ENCODE assay signal across 25 mouse cellular contexts in genomic region chr1:170695326-170695725, GRCm38 (mm10). TPM values are rescaled to one million over a fixed set of nuclear protein-coding genes. Genes with fewer than 3 reads are reported as not detected.
DNase-seq lines count a peak whose midpoint lies in the region; ATAC-seq and TF ChIP-seq lines count a peak whose summit lies in the region.
"Had no signal": no experiment of that assay in that cellular context is flagged by ENCODE, and none has a peak within 500 bp of the region (broad histone marks: within the 10 kb centered on the region; RNA-seq: fewer than 3 reads in every experiment).

No protein-coding gene starts in this region.

- intact Hi-C loops in heart, adult 2 months (cut with DNase I), result no loop called here
- intact Hi-C loops in left cerebral cortex, postnatal 10 days (cut with DNase I), result no loop called here

- no peak overlapping the region for H3K4me3 ChIP-seq in heart, adult 2 months
- H3K4me3 ChIP-seq in kidney, embryonic 14.5 days (ENCODE audit: low read length), result no peak overlapping the region
- H3K4me3 ChIP-seq in liver, adult 2 months (ENCODE audit: insufficient read depth, low read depth, low read length), result no peak overlapping the region
- H3K4me3 ChIP-seq in liver, postnatal 0 days (ENCODE audit: low read depth, low read length), result no peak overlapping the region
- H3K4me3 ChIP-seq: embryonic facial prominence, embryonic 13.5 days; forebrain, embryonic 10.5 days; forebrain, embryonic 15.5 days; heart, embryonic 13.5 days; hindbrain, embryonic 12.5 days; liver, embryonic 15.5 days; lung, embryonic 15.5 days; myocyte; neural tube, embryonic 12.5 days had no signal

- peak overlapping the region; percentile 57 for H3K27ac ChIP-seq in heart, adult 2 months
- no peak overlapping the region for H3K27ac ChIP-seq in kidney, embryonic 14.5 days (ENCODE audit: low read depth, low read length)
- peak overlapping the region; percentile 64 for H3K27ac ChIP-seq in liver, adult 2 months (replicated peaks; ENCODE audit: insufficient read depth, low read depth, low read length)
- no peak overlapping the region for H3K27ac ChIP-seq in liver, postnatal 0 days (ENCODE audit: low read depth)
- H3K27ac ChIP-seq: embryonic facial prominence, embryonic 13.5 days; forebrain, embryonic 10.5 days; forebrain, embryonic 15.5 days; heart, embryonic 13.5 days; hindbrain, embryonic 12.5 days; liver, embryonic 15.5 days; lung, embryonic 15.5 days; neural tube, embryonic 12.5 days; stomach, postnatal 0 days had no signal

- H3K9ac ChIP-seq in heart, adult 2 months (ENCODE audit: low read depth, low read length), result no peak overlapping the region
- H3K9ac ChIP-seq in kidney, embryonic 14.5 days (ENCODE audit: low read depth, low read length), result no peak overlapping the region
- H3K9ac ChIP-seq in liver, adult 2 months (ENCODE audit: low read depth, low read length), result no peak overlapping the region
- H3K9ac ChIP-seq in liver, postnatal 0 days (replicated peaks), result no peak overlapping the region
- H3K9ac ChIP-seq: embryonic facial prominence, embryonic 13.5 days; forebrain, embryonic 15.5 days; heart, embryonic 13.5 days; hindbrain, embryonic 12.5 days; liver, embryonic 15.5 days; lung, embryonic 15.5 days; neural tube, embryonic 12.5 days had no signal

- 76% methylated on average over 6 of the region's 6 CpGs for WGBS in heart, adult 2 months
- 56% methylated on average over 6 of the region's 6 CpGs for WGBS in kidney, embryonic 14.5 days
- 38% methylated on average over 6 of the region's 6 CpGs for WGBS in liver, adult 2 months
- WGBS in liver, postnatal 0 days (ENCODE audit: insufficient replicate concordance), result 74% methylated on average over 6 of the region's 6 CpGs

- no peak for DNase-seq in heart, adult 2 months
- DNase-seq in heart, postnatal 4 days, result no peak
- peak; percentile 8 for DNase-seq in kidney, adult 18-20 months
- DNase-seq in liver, adult 2 months (ENCODE audit: extremely low read depth, low read depth, low spot score), result peak; percentile 85
- DNase-seq in liver, postnatal 0 days, result no peak
- DNase-seq in left cerebral cortex, postnatal 10 days (ENCODE audit: extremely low spot score in 1 of 2, low spot score in 2 of 2), result no peak
- DNase-seq: B cell, adult 2 months; cerebellum, adult 9-10 months; left cerebral cortex, postnatal 4 days; liver; thymus, adult 18-20 months; thymus, postnatal 25 days had no signal

- no peak for TF ChIP-seq POLR2A in heart, adult 2 months (IDR thresholded peaks at IDR 0.05; ENCODE audit: insufficient read depth, low read depth, low read length)
- no peak for TF ChIP-seq POLR2A in liver, adult 2 months (IDR thresholded peaks at IDR 0.05; ENCODE audit: extremely low read depth, insufficient read depth, low read length)

- H3K4me1 ChIP-seq in heart, adult 2 months (ENCODE audit: control insufficient read depth, insufficient read depth, low read length), result peaks cover 13% of the 10 kb centered on the region
- no peaks in the 10 kb centered on the region for H3K4me1 ChIP-seq in kidney, embryonic 14.5 days (ENCODE audit: control insufficient read depth, insufficient read depth, low read length)
- peaks cover 36% of the 10 kb centered on the region for H3K4me1 ChIP-seq in liver, adult 2 months (ENCODE audit: control insufficient read depth, insufficient read depth, low read length)
- no peaks in the 10 kb centered on the region for H3K4me1 ChIP-seq in liver, postnatal 0 days (ENCODE audit: insufficient read depth)
- H3K4me1 ChIP-seq: forebrain, embryonic 15.5 days; hindbrain, embryonic 12.5 days; liver, embryonic 15.5 days had no signal

- no peaks in the 10 kb centered on the region for H3K79me2 ChIP-seq in heart, adult 2 months (replicated peaks; ENCODE audit: control insufficient read depth, insufficient read depth, low read length)
- no peaks in the 10 kb centered on the region for H3K79me2 ChIP-seq in liver, adult 2 months (ENCODE audit: control insufficient read depth, insufficient read depth, low read length)

- TF ChIP-seq CTCF in heart, adult 2 months (IDR thresholded peaks at IDR 0.05), result no peak
- no peak for TF ChIP-seq CTCF in liver, adult 2 months (IDR thresholded peaks at IDR 0.05; ENCODE audit: low read depth, low read length)
- no peak for TF ChIP-seq CTCF in liver, postnatal 0 days (IDR thresholded peaks at IDR 0.05; ENCODE audit: low read depth)

- TF ChIP-seq EP300 in heart, adult 2 months (IDR thresholded peaks at IDR 0.05; ENCODE audit: insufficient read depth, low read depth, low read length), result no peak
- TF ChIP-seq EP300 in liver, postnatal 0 days (IDR thresholded peaks at IDR 0.05; ENCODE audit: low read depth), result no peak

- no peaks in the 10 kb centered on the region for H3K27me3 ChIP-seq in heart, adult 2 months (ENCODE audit: control insufficient read depth, insufficient read depth, low read length)
- H3K27me3 ChIP-seq in kidney, embryonic 14.5 days (ENCODE audit: control insufficient read depth, insufficient read depth, low read length), result no peaks in the 10 kb centered on the region
- no peaks in the 10 kb centered on the region for H3K27me3 ChIP-seq in liver, adult 2 months (ENCODE audit: control insufficient read depth, insufficient read depth, low read length)
- no peaks in the 10 kb centered on the region for H3K27me3 ChIP-seq in liver, postnatal 0 days (ENCODE audit: insufficient read depth, low read length)
- H3K27me3 ChIP-seq: embryonic facial prominence, embryonic 13.5 days; forebrain, embryonic 15.5 days; heart, embryonic 13.5 days; hindbrain, embryonic 12.5 days; liver, embryonic 15.5 days; lung, embryonic 15.5 days; neural tube, embryonic 12.5 days had no signal

- ATAC-seq in kidney, embryonic 14.5 days (ENCODE audit: low FRiP score, low TSS enrichment), result no peak
- ATAC-seq in liver, postnatal 0 days, result no peak
- ATAC-seq: activated CD4-positive, CD25-positive, alpha-beta regulatory T cell, adult 4 months; forebrain, embryonic 15.5 days had no signal

- H3K9me3 ChIP-seq in kidney, embryonic 14.5 days (ENCODE audit: control insufficient read depth, low read length), result no peaks in the 10 kb centered on the region
- H3K9me3 ChIP-seq in liver, postnatal 0 days (ENCODE audit: low read length), result no peaks in the 10 kb centered on the region
- H3K9me3 ChIP-seq: embryonic facial prominence, embryonic 13.5 days; forebrain, embryonic 10.5 days; forebrain, embryonic 15.5 days; heart, embryonic 13.5 days; hindbrain, embryonic 12.5 days; liver, embryonic 15.5 days; lung, embryonic 15.5 days; neural tube, embryonic 12.5 days had no signal

- no peaks in the 10 kb centered on the region for H3K36me3 ChIP-seq in heart, adult 2 months (ENCODE audit: control insufficient read depth, insufficient read depth, low read length)
- no peaks in the 10 kb centered on the region for H3K36me3 ChIP-seq in kidney, embryonic 14.5 days (ENCODE audit: control insufficient read depth, insufficient read depth, low read length)
- H3K36me3 ChIP-seq in liver, adult 2 months (ENCODE audit: control insufficient read depth, insufficient read depth, low read length), result no peaks in the 10 kb centered on the region
- H3K36me3 ChIP-seq in liver, postnatal 0 days (replicated peaks; ENCODE audit: insufficient read depth, low read length), result no peaks in the 10 kb centered on the region
- H3K36me3 ChIP-seq: embryonic facial prominence, embryonic 13.5 days; forebrain, embryonic 10.5 days; forebrain, embryonic 15.5 days; heart, embryonic 13.5 days; hindbrain, embryonic 12.5 days; liver, embryonic 15.5 days; lung, embryonic 15.5 days; neural tube, embryonic 12.5 days had no signal

- H3K4me2 ChIP-seq in kidney, embryonic 14.5 days (replicated peaks; ENCODE audit: low read depth, low read length), result no peak overlapping the region
- no peak overlapping the region for H3K4me2 ChIP-seq in liver, postnatal 0 days (ENCODE audit: low read depth, low read length)
- H3K4me2 ChIP-seq: embryonic facial prominence, embryonic 13.5 days; forebrain, embryonic 15.5 days; heart, embryonic 13.5 days; hindbrain, embryonic 12.5 days; liver, embryonic 15.5 days; lung, embryonic 15.5 days; midbrain, embryonic 11.5 days; neural tube, embryonic 12.5 days had no signal

RNA-seq across cellular contexts. Expression of gene Olfml2b, which starts 51.0 kb away (rescaled TPM):
- 10 to 100 TPM; 11.1 to 18.0 TPM for total RNA-seq in heart, adult 2 months (2021)
- polyA plus RNA-seq in heart, adult 2 months (2012; rRNA removed), result 15.4 and 34.0 TPM in 2 replicates
- total RNA-seq in heart, postnatal 4 days (2021), result 10 to 100 TPM; 53.6 to 56.8 TPM
- polyA plus RNA-seq in kidney, embryonic 14.5 days (2014; fragmentation: Nextera tagmentation; extraction: Ambion mirVana), result 4.2 and 6.0 TPM in 2 replicates
- total RNA-seq in liver, adult 2 months (2014; rRNA removed), result 0.37 and 0.67 TPM in 2 replicates
- 0.44 and 0.46 TPM in 2 replicates for polyA plus RNA-seq in liver, adult 2 months (2012; rRNA removed)
- polyA plus RNA-seq in liver, postnatal 0 days (2015; fragmentation: Nextera tagmentation; extraction: Ambion mirVana), result 2.3 and 2.9 TPM in 2 replicates
- total RNA-seq in left cerebral cortex, postnatal 10 days (2021), result 1 to 10 TPM; 5.5 to 5.9 TPM
- polyA plus RNA-seq: activated CD4-positive, CD25-positive, alpha-beta regulatory T cell, adult 4 months had no signal

Comparison
In these comparisons a context has a peak if more than half of its experiments do, and no peak if none do; other contexts are left out.
1. DNase-seq: peak in kidney, adult 18-20 months (single experiment) and liver, adult 2 months (single experiment); none in heart, adult 2 months (0 of 2), heart, postnatal 4 days (single experiment), liver, postnatal 0 days (single experiment) and left cerebral cortex, postnatal 10 days (0 of 2).
2. H3K27ac ChIP-seq: peak in heart, adult 2 months (single experiment) and liver, adult 2 months (single experiment); none in kidney, embryonic 14.5 days (single experiment) and liver, postnatal 0 days (single experiment).